Mouse (Mus musculus) embryonic facial prominence, embryonic 10.5 days (tissue): Measurements from ENCODE around the gene Det1. TPM values are rescaled to one million over a fixed set of nuclear protein-coding genes. Genes with fewer than 3 reads are reported as not detected.

Source experiments
- DNase-seq: peaks from one replicate; pipeline ENCODE4 v3.0.0-alpha.2; 2017; ENCODE audit warnings: low spot score
- H3K27ac ChIP-seq: fragments of 300-500 bp; sonication (generic); replicated peaks from 2 replicates; pipeline ENCODE4 v1.5.1; 2016; ENCODE audit warnings: mild to moderate bottlenecking
- H3K27me3 ChIP-seq: fragments of 300-500 bp; sonication (generic); replicated peaks from 2 replicates; pipeline ENCODE4 v1.6.1; 2016; ENCODE audit warnings: low read depth, mild to moderate bottlenecking; ENCODE audit not compliant: poor library complexity, severe bottlenecking
- H3K36me3 ChIP-seq: fragments of 300-500 bp; sonication (generic); replicated peaks from 2 replicates; pipeline ENCODE4 v1.6.1; 2016; ENCODE audit warnings: mild to moderate bottlenecking, moderate library complexity
- H3K4me1 ChIP-seq: fragments of 300-500 bp; sonication (generic); 2 replicates; pipeline ENCODE4 v1.6.1; 2016
- H3K4me3 ChIP-seq: fragments of 300-500 bp; sonication (generic); 2 replicates; pipeline ENCODE4 v1.5.1; 2016; ENCODE audit warnings: mild to moderate bottlenecking, moderate library complexity
- H3K9me3 ChIP-seq: fragments of 300-500 bp; sonication (generic); 2 replicates; pipeline ENCODE4 v1.6.1; 2016; ENCODE audit warnings: mild to moderate bottlenecking
- WGBS: fragments of 180-500 bp; shearing (Covaris S2); methylation state at CpG from one replicate; pipeline ENCODE4 v1.1.7; 2016; 5-methylcytosine and 5-hydroxymethylcytosine counted together
- polyA plus RNA-seq: library from polyadenylated mRNA; unstranded; fragments of >200 nt; fragmentation: Nextera tagmentation; extraction: Ambion mirVana; gene quantifications from 2 replicates; pipeline ENCODE4 v1.2.1, GENCODE M21; 2016

Det1 gene
- 20.9 and 23.0 TPM in 2 replicates for polyA plus RNA-seq

- DNase-seq, result peak; percentile 95
- peaks cover 8% of the 10 kb centered on the region for H3K4me1 ChIP-seq
- peak within 1 kb of the TSS; percentile 95 for H3K4me3 ChIP-seq
- no peaks in the 10 kb centered on the region for H3K27me3 ChIP-seq
- H3K27ac ChIP-seq, result peak within 1 kb of the TSS; percentile 96
- peaks cover 25% of the 10 kb centered on the region for H3K36me3 ChIP-seq
- under 1% methylated on average over 54 of the region's 54 CpGs for WGBS
- H3K9me3 ChIP-seq, result no peaks in the 10 kb centered on the region
Observed at GRCm38 (mm10) chr7:78846737-78847434, at the start of gene Det1. Gene Det1 (minus strand): TSS chr7:78847263.

- H3K27ac ChIP-seq, result peak within 1 kb of the TSS; percentile 89
- no peaks in the 10 kb centered on the region for H3K9me3 ChIP-seq
- 3% methylated on average over 53 of the region's 53 CpGs for WGBS
- peaks cover 17% of the 10 kb centered on the region for H3K4me1 ChIP-seq
- H3K36me3 ChIP-seq, result peaks cover 16% of the 10 kb centered on the region
- H3K4me3 ChIP-seq, result peak within 1 kb of the TSS; percentile 95
- no peaks in the 10 kb centered on the region for H3K27me3 ChIP-seq
- DNase-seq, result peak; percentile 98
Observed at GRCm38 (mm10) chr7:78895653-78896333, 48.7 kb upstream of the Det1 start, which contains the start of gene Aen. Gene Aen (plus strand): TSS chr7:78895854.

GRCm38 (mm10) chr7:78895021-78895652, 48.1 kb upstream of the Det1 start:
- Histone ChIP-seq H3K27ac (peak overlapping the region; percentile 89; the same call in 1 of the 2 replicates), H3K4me1 (peaks cover 17% of the 10 kb centered on the region), H3K9me3 (no peaks in the 10 kb centered on the region), H3K27me3 (peaks cover 3% of the 10 kb centered on the region), H3K36me3 (peaks cover 16% of the 10 kb centered on the region), H3K4me3 (peak overlapping the region; percentile 95)
- WGBS, result 56% methylated on average over 13 of the region's 13 CpGs
- DNase-seq, result no peak

GRCm38 (mm10) chr7:78893917-78894316, 46.9 kb upstream of the Det1 start:
- no peak for DNase-seq
- Histone ChIP-seq H3K9me3 (no peaks in the 10 kb centered on the region), H3K27me3 (peaks cover 15% of the 10 kb centered on the region), H3K36me3 (peaks cover 16% of the 10 kb centered on the region), H3K27ac (no peak overlapping the region), H3K4me3 (no peak overlapping the region), H3K4me1 (peaks cover 17% of the 10 kb centered on the region)
- 88% methylated on average over 10 of the region's 10 CpGs for WGBS

GRCm38 (mm10) chr7:78890641-78891040, 43.6 kb upstream of the Det1 start:
- Histone ChIP-seq H3K9me3 (no peaks in the 10 kb centered on the region), H3K36me3 (no peaks in the 10 kb centered on the region), H3K4me3 (no peak overlapping the region), H3K27ac (no peak overlapping the region), H3K27me3 (peaks cover 48% of the 10 kb centered on the region), H3K4me1 (peaks cover 32% of the 10 kb centered on the region)
- DNase-seq, result peak; percentile 90
- 3% methylated on average over 16 of the region's 16 CpGs for WGBS

GRCm38 (mm10) chr7:78887431-78887842, 40.4 kb upstream of the Det1 start:
- Histone ChIP-seq H3K27me3 (peaks cover 79% of the 10 kb centered on the region), H3K9me3 (no peaks in the 10 kb centered on the region), H3K4me3 (peak overlapping the region; percentile 25; the same call in 1 of the 2 replicates), H3K27ac (peak overlapping the region; percentile 48), H3K4me1 (peaks cover 52% of the 10 kb centered on the region), H3K36me3 (no peaks in the 10 kb centered on the region)
- DNase-seq, result peak; percentile 43
- 36% methylated on average over 9 of the region's 9 CpGs for WGBS

GRCm38 (mm10) chr7:78886496-78886895, 39.4 kb upstream of the Det1 start:
- whole genome bisulfite sequencing, result 78% methylated on average over 4 of the region's 4 CpGs
- H3K4me1 ChIP-seq, result peaks cover 61% of the 10 kb centered on the region
- no peak for DNase-seq
- H3K4me3 ChIP-seq, result no peak overlapping the region
- no peaks in the 10 kb centered on the region for H3K36me3 ChIP-seq
- no peak overlapping the region for H3K27ac ChIP-seq
- H3K27me3 ChIP-seq, result peaks cover 88% of the 10 kb centered on the region
- no peaks in the 10 kb centered on the region for H3K9me3 ChIP-seq

- no peak for DNase-seq
- WGBS, result 83% methylated on average over 5 of the region's 5 CpGs
- Histone ChIP-seq H3K27ac (no peak overlapping the region), H3K4me3 (no peak overlapping the region), H3K9me3 (no peaks in the 10 kb centered on the region), H3K36me3 (no peaks in the 10 kb centered on the region), H3K27me3 (peaks cover 99% of the 10 kb centered on the region), H3K4me1 (peaks cover 66% of the 10 kb centered on the region)
Observed at GRCm38 (mm10) chr7:78885404-78885803, 38.3 kb upstream of the Det1 start.

GRCm38 (mm10) chr7:78884139-78884538, 37.1 kb upstream of the Det1 start:
- no peak overlapping the region for H3K27ac ChIP-seq
- H3K9me3 ChIP-seq, result no peaks in the 10 kb centered on the region
- peak; percentile 67 for DNase-seq
- peaks cover 99% of the 10 kb centered on the region for H3K27me3 ChIP-seq
- no peaks in the 10 kb centered on the region for H3K36me3 ChIP-seq
- H3K4me3 ChIP-seq, result peak overlapping the region; percentile 35; the same call in 1 of the 2 replicates
- WGBS, result 14% methylated on average over 6 of the region's 6 CpGs
- H3K4me1 ChIP-seq, result peaks cover 66% of the 10 kb centered on the region

GRCm38 (mm10) chr7:78883726-78884060, 36.6 kb upstream of the Det1 start:
- Histone ChIP-seq H3K4me1 (peaks cover 66% of the 10 kb centered on the region), H3K4me3 (peak overlapping the region; percentile 56), H3K9me3 (no peaks in the 10 kb centered on the region), H3K27ac (peak overlapping the region; percentile 69), H3K36me3 (no peaks in the 10 kb centered on the region), H3K27me3 (peaks cover 95% of the 10 kb centered on the region)
- no peak for DNase-seq
- WGBS, result 14% methylated on average over 8 of the region's 8 CpGs

- H3K9me3 ChIP-seq, result no peaks in the 10 kb centered on the region
- peaks cover 90% of the 10 kb centered on the region for H3K27me3 ChIP-seq
- peak overlapping the region; percentile 69 for H3K27ac ChIP-seq
- H3K4me1 ChIP-seq, result peaks cover 63% of the 10 kb centered on the region
- H3K4me3 ChIP-seq, result peak overlapping the region; percentile 56
- WGBS, result 1% methylated on average over 34 of the region's 34 CpGs
- H3K36me3 ChIP-seq, result no peaks in the 10 kb centered on the region
- peak; percentile 35 for DNase-seq
Observed at GRCm38 (mm10) chr7:78883016-78883725, 36.1 kb upstream of the Det1 start.

GRCm38 (mm10) chr7:78882469-78882837, 35.4 kb upstream of the Det1 start:
- Histone ChIP-seq H3K27ac (peak overlapping the region; percentile 69), H3K4me1 (peaks cover 55% of the 10 kb centered on the region), H3K27me3 (peaks cover 83% of the 10 kb centered on the region), H3K4me3 (peak overlapping the region; percentile 56), H3K9me3 (no peaks in the 10 kb centered on the region), H3K36me3 (no peaks in the 10 kb centered on the region)
- 3% methylated on average over 23 of the region's 23 CpGs for WGBS
- peak; percentile 74 for DNase-seq
